Mouse (Mus musculus) spleen, adult 2 months (tissue): ENCODE measurements around the gene Gm39653.

Source experiments
- CTCF ChIP-seq: fragments of 200-500 bp; IDR thresholded peaks from 2 replicates; pipeline ENCODE4 v1.5.1; 2011; ENCODE audit warnings: mild to moderate bottlenecking, inconsistent platforms; ENCODE audit not compliant: insufficient read depth, insufficient read length, insufficient replicate concordance; ENCODE audit errors: extremely low read depth
- POLR2A ChIP-seq: fragments of 200-500 bp; IDR thresholded peaks from 2 replicates; pipeline ENCODE4 v1.6.1; 2011; ENCODE audit warnings: low read depth, low read length, inconsistent platforms

GRCm38 (mm10) chr1:63667949-63668851, 52.4 kb downstream of the Gm39653 start:
- TF ChIP-seq POLR2A (no peak), CTCF (no peak)
